Mouse (Mus musculus): Measurements from ENCODE around the gene Opcml.

The Opcml gene

DNA sequence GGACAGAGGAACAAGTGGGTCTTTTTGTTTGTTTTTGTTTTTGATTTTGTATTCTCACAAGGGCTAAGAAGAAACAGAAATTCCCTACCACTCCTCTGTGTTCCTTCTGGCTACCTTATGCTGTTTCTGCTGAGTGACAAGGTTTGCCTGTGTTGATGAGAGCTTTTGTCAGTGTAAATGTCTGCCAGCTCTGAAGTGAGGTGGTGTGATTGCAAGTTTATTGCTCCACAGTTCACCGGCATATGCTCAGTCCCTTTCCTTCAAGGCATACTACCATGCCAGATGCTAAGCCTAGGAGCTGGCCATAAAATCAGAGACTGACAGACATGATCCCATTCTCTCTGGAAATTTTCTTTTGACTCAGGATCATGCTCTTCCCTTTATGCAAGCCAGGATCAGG lies 1178.9 kb downstream of the Opcml start:
- DNase-seq (ENCODE audit: low spot score): no peak

Data from ovary, postnatal 14 days (tissue).